Mouse (Mus musculus) ES-CJ7 (cell line): ENCODE measurements around the gene Epor.

Source experiments
- DNase-seq: peaks from one replicate; pipeline ENCODE4 v3.0.0; 2011; ENCODE audit warnings: low read depth, low spot score

Gene Epor

DNA sequence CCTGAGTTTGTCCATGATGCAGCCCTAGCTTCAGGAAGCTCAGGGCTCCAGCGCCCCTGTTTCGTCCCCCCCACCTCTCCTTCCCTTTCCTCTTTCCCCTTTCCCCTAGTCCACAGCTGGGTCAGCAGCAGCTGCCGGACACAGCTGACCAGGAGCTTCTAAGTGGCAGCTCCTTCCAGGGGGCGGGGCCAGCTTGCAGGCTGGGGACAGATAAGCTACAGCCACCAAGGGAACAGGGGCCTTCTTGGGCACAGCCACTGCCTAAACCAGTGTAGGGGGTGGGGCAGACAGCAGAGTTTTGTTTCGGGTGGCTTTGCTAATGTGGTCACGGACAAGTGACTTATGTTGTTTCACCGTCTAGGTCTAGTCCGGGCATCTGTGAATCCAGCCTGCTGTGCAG is at the start of gene Epor:
Gene Epor (minus strand): TSS at position 90 of the 400 bp plus-strand sequence.
- no peak for DNase-seq

DNA sequence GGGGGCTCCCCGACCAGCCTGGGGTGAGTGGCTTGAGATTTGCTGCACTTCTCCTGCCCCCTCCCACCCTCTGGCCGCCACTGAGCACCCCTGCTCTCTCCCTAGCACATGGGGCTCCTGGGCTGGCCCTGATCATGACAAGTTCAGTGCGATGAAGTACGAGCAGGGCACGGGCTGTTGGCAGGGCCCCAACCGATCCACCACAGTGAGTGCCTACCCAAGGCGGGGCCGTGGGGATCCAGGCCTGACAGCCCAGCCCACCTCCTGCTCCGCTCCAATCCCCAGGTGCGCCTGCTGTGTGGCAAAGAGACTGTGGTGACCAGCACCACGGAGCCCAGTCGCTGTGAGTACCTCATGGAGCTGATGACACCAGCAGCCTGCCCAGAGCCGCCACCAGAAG is 49.4 kb upstream of the Epor start:
- no peak for DNase-seq

DNA sequence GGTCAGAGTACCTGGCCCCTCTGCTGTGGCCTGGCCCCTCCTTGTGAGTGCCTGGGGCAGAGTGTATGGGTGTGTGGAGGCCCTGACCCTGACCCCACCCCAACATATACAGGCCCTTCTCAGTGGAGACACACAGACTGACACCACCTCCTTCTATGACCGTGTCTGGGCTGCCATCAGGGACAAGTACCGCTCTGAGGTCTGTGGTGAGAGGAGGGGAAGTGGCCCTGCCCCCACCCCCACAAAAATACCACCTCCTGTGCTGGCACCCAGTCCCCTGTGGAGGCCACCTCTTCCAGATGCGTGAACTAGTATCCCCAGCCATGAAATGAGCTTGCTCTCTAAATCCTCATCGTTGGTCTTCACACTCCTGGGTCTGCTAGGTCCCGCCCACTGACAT is 47.7 kb upstream of the Epor start:
- DNase-seq: no peak

DNA sequence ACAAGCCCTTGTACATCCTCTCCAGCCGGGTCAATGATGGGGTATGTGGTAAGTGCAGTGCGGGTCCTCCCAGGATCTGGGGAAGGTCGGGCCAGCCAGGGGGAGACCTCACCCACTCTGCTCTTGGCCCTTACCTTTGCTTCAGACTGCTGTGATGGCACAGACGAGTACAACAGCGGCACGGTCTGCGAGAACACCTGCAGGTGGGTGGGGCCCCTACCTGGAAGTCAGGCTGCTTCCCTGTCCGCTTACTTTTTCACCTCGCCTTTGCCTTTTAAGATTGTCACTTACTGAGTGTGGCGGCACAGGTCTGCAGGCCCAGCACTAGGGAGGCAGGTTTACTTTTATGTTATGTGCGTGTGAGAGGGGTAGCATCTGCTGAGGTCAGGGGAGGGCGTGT is 41.2 kb upstream of the Epor start:
- no peak for DNase-seq

DNA sequence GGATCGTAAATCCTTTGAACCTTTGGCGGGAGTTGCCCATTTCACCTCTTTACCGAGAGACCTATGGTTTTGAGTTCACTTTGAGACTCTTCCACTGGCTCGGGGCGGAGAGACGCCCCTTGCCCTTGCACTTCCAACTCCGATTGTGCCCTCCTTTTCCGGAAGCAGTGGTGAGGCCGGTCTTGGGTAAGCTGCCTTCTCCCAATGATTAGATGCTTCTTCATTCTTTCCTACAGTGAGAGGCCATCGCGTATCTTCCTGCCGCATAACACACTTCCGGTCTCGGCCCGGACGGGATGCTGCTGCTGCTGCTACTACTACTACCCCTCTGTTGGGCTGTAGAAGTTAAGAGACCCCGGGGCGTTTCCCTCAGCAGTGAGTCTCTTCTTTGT is 39.9 kb upstream of the Epor start:
- DNase-seq: peak; percentile 55

DNA sequence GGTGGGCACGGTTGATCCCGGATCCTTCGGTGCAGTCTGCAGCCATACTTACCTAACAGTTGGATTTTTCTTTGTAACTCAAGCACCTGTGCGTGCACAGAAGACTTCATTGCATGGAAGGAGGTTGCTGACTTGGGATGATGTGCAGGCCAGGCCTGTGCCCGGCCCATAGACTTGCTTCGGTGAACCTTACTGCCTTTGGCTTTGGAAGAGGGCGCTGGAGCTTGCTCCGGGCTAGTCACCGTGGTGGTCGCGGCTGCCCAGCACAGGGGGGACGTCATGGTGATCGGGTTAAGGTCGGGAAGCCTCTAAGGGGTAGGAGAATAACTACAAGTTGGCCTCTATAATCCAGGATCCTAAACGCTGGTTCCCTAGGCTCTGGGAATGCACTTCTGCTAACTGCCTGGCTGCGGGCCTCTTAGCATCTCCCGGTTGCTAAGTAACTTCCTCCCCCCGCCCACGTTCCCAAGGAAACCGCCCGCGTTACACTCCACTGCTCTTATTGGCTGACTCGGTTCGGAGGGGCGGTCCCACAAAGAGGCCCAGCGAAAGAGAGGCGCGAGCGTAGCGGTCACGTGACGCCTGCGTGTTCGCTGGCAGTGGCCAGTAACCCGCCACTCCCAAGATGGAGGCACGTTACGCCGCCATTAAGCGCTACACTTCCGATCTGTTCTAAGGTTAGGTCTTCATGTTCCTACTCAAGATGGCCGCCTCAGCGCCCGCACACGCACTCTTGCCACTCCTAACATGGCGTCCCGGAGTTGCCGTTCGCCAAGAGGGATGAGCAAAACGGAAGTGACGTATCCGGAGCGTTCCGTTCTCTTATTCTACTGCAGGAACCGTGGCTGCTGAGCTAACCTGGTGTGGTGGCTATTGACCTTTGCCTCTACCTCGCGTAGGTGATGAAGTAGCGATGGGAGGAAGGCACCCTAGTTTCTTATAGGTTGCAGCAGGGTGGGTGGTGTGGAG is 39.2 kb upstream of the Epor start, which contains the start of the genes Ccdc151 and Prkcsh:
Gene Ccdc151 (minus strand): TSS at position 441 of the 969 bp plus-strand sequence.
Gene Prkcsh (plus strand): TSS at position 613 of the 969 bp plus-strand sequence.
- DNase-seq: peak; percentile 100

DNA sequence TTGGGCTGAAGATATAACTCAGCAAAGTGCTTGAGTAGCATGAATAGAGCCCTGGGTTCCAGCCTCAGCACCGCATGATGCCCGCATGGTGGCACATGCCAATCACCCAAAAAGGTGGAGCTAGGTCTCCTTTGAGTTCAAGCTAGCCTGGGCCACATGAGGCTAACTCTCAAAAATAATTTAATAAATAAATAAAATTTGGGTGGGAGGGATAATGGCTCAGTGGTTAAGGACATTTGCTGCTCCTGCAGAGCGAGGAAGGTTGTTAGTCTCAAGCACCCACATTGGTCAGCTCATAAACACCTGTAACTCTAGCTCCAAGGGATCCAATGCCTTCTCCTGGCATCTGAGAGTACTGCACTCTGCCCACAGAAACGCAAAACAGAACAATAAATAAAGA is 38.3 kb upstream of the Epor start:
- DNase-seq: no peak

DNA sequence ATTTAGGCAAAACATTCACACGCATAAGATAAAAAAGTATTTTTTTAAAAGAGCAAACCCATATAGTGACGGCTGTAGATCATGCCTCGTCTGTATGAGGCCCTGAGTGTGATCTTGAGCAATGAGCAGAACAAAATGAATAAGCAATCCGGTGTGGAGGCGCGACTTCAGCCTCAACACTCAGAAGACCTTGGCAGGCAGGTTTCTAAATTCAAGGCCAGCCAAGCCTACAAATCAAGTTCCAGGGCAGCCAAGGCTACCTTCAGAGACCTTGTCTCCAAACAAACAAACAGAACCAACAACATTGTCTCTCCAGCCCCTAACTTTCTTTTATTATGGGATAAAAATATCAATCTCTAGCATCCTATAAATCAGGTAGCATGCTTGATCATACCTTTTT is 37.0 kb upstream of the Epor start:
- DNase-seq: no peak

DNA sequence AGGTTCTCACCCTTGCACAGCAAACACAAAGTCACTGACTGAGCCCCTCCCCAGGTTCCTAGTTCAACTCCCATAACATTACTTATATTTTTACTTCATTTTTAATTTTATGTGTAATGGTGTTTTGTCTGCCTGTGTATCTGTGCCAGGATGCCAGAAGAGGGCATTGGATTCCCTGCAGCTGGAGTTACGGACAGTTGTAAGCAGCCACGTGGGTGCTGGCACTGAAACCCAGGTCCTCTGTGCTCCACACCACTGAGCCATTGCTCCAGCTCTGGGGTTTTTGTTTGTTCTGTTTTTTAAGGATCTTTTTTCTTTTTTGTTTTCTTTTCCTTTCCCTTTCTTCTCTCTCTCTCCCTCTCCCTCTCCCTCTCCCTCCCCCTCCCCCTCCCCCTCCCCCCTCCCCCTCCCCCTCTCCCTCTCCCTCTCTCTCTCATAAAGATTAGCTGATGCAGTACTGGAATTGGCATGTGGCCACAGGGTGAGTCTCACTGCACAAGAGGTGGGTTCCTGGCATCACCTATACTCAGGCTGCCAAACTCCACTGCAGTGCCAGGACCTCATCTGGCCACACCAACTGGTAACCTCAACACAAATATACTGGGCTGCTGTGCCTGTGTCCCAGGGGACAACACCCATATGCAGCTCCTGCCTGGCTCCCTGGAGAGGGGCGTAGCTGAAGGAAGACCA is 33.0 kb upstream of the Epor start:
- no peak for DNase-seq

DNA sequence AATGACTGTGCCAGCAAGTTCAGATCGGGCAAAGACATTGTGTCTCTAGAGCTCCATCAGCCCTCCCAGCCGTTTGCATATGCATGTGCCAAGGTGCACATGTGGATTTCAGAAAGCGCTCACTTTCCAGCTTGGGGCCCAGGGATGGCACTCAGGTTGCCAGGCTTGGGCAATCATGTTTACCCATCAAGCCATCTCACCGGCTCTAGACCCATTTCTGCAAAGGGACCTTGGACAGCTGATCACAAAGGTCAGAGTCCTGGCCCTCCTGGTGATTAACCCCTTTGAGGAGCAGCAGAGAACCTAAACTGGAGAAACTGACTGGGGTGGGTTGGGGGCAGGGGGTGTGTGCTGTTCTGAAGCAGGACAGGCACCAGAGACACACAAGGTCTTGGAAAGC is 28.9 kb upstream of the Epor start:
- DNase-seq: no peak

DNA sequence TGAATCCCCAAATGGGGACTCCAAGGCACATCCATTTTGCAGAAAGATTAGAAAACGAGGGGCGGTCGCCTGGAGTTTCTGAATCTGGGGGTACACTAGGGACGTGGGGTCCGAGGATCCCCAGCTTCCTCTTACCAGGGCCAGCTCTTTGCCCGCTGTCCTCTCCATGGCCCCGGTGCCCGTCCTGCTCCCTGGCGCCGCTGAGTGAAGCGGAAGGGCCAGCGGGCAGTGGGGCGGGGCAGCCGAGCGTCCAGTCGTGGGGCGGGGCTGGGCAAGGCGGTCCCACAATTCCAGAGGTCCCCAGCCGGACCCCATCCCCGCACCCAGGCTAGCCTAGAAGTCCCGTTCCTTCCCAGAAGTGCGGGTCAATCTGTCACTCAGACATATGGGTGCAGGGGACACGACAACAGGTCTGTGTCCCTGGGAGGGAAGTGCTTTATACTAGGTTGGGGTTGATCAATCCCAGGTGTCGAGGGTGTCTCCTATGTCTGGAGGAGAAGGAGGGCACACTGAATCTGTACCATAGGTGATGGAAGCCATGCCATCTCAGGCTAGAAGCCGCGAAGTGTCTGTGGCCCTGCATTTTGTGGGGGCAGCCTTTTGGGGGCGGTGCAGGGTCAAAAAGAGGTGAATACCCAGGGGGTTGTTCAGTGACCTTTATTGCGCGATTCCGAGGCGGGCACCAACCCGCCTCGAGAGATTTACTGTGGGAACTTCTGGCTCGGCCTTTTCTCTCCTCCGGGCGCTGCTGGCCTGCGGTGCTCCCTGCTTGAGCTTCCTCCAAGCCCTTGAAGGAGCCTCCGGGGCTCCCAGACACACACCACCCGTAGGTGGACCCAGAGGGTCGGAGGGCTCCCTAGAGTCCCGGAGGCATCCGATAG is 26.2 kb upstream of the Epor start, which contains the start of gene Rgl3:
Gene Rgl3 (minus strand): TSS at position 217 of the 881 bp plus-strand sequence.
- DNase-seq: no peak

DNA sequence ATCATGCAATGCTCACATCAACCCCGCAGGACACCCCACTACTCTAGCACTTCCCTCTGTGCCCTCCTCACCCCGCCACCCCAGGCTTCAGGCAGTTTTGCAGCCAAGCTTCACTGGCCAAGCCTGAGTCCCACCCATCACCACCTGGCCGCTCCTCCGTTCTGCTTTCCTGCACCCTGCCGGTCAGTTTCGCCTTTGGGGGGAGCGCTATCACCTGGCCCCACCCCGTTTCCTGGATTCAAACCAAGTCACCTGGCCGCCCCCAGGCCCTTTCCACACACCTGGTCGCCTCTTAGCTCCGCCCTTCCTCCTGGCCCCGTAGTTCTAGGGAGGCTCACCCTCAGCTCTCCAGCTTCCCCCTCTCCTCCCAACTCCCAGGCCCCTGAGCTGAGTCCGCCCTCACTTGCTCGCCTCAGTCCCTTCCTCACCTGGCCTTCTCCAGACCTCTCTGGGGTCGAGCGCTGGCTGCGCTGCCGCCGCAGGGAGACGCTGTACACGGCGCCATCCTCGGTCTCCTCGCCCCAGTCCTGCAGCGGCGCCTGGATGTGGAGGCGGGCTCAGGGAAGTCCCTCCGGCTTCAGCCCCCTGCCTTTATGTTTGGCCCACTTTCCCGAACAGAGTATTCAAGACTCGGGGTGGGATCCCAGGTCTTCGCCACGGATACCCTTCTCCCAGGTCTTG is 25.3 kb upstream of the Epor start:
- DNase-seq: no peak

DNA sequence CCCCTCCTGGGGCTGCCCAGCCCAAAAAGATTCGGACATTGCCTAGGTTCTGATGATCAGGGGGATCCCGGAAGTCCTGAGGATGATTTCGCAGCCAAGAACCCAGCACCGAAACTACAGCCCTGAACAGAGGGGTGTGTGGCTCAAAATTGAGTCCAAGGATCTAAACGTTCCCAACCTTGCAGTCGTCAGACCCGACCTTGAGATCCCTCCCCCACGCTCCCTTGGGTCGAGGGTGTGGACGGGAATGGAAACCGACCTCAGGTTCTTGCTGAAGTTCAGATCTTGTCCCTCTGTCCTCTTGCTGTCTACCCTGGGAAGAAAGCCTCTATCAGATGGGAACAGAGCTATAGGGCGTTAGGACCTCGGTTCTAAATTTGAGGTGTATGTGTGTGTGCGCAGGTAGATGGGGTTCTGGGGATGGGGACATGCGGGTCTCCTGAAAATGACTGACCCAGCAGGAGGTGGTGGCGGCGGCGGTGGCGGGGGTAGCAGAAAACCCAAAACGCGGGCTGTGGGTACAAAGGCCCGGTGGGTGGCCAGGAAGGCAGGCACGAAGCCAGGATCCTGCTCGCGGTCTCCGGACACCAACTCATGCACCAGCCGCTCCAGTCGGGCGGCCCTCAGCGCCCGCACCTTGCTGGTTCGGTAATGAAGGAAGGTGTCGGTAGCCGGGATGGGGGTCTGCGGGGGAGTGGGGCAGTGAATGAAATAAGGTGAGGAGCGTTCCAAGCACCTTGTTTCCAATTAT is 24.5 kb upstream of the Epor start:
- DNase-seq: peak; percentile 45

DNA sequence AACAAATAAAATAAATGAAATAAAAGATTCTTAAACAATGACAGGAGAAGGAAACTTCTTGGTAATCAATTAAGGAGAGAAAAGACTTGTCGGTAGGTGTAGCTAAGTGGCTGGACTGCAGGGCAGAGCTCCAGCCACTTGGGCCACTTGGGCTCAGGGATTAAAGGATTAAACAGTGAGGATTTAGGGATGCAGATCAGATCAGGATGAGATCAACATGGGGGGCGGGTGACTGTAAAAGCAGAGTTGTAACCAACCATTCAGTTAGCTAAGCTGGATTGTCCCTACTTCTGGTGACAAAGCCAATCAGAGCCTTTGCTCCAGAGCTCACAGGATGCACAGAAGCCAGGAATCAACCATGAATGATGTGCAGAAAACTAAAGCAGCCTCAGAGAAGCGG is 20.6 kb upstream of the Epor start:
- DNase-seq: no peak

DNA sequence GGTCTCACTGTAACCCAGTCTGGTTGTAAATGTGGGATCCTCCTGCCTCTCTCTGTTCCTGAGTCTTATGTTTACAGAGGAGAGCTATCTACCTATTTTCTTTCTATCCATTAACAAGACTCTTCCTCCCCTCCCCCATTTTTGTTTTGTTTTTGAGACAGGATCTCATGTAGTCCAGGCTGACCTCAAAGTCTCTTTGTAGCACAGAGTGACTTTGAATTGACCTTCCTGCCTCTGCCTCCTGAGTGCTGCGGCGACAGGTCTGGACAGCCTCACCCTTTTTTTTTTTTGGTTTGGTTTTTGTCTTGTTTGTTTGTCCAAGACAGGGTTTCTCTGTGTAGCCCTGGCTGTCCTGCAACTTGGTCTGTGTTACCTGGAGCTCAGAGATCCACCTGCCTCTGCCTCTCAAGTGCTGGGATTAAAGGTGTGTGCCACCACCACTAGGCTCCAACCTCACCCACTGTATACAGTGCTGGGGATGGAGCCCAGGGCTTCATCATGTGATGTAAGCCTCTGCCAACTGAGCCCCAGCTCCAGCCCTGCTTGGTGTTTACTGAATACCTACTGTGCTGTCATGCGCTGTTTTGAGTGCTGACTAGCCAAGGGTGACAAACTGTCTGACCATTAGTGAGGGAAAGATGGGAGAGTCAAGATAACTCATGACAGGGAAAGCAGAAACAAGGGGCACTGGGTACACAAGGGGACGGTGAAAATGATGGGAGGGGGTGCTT is 15.3 kb upstream of the Epor start:
- peak; percentile 67 for DNase-seq

DNA sequence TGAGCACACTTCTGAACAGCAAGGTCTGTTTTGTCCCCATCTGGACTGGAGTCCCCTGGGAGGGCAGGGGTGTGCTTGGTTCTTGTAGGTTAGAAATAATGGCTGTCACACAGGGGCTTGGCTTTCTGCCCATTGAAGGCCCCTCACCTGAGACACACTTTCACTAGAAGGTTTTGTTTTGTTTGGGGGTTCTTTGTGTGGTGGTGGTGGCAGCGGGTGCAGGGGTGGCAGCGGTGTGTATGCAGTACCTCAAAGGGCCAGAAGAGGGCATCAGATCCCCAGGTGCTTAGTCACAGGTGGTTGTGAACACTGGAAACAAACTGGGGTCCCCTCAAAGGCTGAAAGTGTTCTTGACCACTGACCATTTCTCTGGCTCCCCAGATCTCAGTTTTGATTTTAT is 14.7 kb upstream of the Epor start:
- DNase-seq: peak; percentile 49

DNA sequence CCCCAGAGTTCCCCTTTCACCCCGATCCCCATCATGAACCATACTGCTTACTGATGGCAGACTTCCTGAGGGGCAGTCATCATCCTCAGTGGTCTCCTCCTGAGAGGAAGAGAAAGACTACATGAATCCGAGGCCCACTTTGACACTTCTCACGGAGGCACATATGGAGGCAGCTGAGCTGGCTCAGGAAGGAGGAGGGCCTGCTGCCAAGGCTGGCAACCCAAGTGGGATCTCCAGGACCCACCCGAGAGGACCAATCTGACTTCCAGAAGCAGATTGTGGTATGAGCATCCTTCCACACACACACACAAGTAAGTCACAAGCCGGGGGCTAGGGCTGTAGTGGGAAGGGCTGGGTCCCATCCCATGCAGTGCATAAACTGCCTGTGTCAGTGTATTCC is 14.0 kb upstream of the Epor start:
- DNase-seq: no peak

DNA sequence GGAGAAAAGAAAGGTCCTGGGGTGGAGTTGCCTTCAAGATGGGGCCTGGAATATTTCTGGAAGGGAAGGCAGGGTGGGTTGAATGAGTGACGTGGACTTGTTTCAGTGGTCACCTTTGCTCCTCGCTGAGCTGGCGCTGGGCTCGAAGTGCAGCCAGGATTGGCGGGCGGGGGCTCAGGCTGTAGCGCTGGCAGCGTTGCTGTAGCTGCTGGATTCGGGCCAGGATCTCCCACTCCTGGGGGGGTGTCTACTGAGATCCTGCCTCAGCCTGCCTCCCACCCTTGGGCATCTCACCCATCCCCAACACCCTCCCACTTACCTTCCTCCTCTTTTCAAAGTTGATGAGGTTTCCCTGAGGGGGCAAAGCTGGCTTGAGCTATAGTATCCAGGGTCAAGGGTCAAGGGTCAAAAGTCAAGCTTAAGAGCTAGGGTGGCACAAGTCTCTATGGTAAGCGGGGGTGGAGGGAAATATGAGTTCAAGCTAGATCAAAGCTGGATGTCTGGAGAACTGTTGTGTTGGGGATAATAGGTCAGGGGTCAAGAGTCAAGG is 13.4 kb upstream of the Epor start:
- DNase-seq: no peak

DNA sequence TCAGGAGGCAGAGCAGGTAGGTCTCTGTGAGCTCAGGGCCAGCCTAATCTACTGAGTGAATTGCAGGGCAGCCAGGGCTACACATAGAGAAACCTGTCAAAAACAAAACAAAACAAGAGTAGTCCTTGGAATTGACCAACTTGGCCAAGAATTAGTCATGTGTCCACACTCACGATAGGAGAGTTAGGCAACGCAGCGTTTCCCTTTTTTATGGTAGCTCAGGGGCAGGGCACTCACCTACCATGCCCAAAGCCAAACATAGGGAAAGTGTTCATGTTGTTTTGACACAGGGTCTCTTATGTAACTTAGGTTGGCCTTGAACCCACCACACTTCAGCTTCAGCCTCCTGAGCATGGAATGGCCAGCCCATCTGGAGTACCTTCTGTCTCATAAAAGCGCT is 6.0 kb upstream of the Epor start:
- no peak for DNase-seq
